Mouse (Mus musculus): Measurements from ENCODE around the gene Gm973. TPM values are rescaled to one million over a fixed set of nuclear protein-coding genes. Genes with fewer than 3 reads are reported as not detected.

Gm973 gene
- polyA plus RNA-seq, 1 experiment: 11.5 TPM

DNA sequence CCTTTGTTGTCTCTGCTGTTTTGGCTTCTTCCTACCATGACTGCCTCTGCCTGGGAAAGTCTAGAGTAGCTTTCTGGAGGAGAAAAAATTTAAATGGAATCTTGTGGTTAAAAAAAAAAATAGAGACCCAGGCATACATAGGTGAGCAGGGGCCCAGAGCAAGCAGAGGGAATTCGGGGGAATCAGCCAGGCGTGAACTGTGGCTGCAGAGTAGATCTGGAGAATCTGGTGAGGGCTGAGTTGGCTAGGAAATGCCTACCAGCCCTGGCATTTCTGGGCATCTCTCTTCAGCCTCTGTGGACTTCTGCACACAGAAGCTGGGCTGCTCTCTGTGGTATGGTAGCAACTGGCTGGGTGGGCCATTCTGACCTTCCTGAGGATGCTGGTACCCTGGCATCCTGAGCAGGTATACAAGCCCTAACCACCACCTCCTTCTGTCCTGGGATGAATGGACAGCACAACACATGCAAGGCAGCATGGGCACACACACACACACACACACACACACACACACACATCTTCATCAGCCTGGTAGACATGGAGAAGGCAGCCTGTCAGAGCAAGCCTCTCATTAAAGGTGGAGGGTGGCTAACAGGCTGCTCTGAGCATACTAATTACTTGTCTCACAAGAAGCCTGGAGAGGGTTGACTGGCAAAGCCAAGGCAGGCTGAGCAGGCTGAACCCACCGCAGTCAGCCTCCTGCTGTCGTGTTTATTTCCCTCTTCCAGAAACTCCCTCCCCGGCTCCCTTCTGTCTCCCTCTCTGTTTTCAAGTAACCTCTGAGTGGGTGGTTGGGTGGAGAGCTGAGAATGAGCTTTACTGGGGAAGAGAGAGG is 19.1 kb downstream of the Gm973 start:
- Histone ChIP-seq H3K4me1 (ENCODE audit: control insufficient read depth, insufficient read depth, low read length) (peaks cover 4% of the 10 kb centered on the region), H3K27ac (ENCODE audit: insufficient read depth, low read length) (no peak overlapping the region), H3K4me3 (ENCODE audit: insufficient read depth, low read length) (no peak overlapping the region)
- TF ChIP-seq POLR2A (IDR thresholded peaks at IDR 0.05; ENCODE audit: extremely low read depth, insufficient read depth, low read length) (no peak), CTCF (IDR thresholded peaks at IDR 0.05; ENCODE audit: extremely low read depth, insufficient read depth, low read length) (no peak)

DNA sequence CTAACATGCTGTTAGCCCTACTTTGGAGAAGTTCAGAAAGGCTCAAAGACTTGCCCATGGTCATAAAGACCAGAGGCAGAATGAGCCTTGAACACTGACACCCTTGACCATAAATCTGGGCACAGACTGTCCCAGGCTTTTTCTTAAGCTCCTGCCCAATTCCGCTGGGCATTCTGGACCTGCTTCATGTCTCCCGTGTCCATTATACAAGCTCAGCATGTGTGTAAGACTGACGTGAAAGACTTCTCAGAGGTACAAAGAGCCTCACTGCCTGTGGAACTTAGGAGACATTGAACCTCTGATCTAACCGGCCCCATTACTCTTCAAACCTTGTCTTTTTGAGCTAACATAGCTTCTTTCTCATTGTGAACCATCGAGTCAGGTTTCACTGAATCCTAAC is 22.3 kb downstream of the Gm973 start:
- no peak for TF ChIP-seq CTCF (IDR thresholded peaks at IDR 0.05; ENCODE audit: extremely low read depth, insufficient read depth, low read length)
- no peak for TF ChIP-seq POLR2A (IDR thresholded peaks at IDR 0.05; ENCODE audit: extremely low read depth, insufficient read depth, low read length)
- H3K4me1 ChIP-seq (ENCODE audit: control insufficient read depth, insufficient read depth, low read length): peaks cover 4% of the 10 kb centered on the region
- H3K27ac ChIP-seq (ENCODE audit: insufficient read depth, low read length): no peak overlapping the region

DNA sequence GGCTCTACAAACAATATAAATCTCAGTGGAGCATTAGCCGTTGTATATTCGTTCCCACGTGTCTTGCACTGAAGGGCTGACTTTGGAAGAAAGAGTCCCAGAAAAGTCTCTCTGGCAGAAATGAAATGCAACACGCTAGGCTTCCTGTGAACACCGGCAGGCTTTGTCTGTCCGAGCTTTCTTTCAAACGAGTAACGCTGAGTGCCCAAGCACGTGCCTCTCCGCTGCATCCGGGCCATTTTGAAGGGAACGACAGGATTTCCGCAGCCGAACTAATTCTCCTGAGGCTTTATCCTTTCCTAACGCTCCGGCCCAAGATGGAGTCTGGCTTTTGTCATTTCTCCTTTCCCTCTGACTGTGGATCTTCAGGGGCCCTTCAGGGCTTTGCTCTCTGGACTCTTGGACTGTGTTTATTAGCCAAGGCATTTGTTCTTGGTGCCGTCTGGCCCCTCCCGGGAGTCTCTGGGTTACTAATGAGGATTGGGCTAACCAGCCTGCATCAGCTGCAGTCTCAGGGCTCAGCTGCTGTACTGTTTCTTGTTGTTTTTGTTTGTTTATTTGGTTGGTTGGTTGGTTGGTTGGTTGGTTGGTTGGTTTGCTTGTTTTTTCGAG is 24.6 kb downstream of the Gm973 start:
- TF ChIP-seq CTCF (IDR thresholded peaks at IDR 0.05; ENCODE audit: extremely low read depth, insufficient read depth, low read length) (no peak), POLR2A (IDR thresholded peaks at IDR 0.05; ENCODE audit: extremely low read depth, insufficient read depth, low read length) (no peak)
- Histone ChIP-seq H3K4me3 (ENCODE audit: insufficient read depth, low read length) (no peak overlapping the region), H3K27ac (ENCODE audit: insufficient read depth, low read length) (no peak overlapping the region), H3K4me1 (ENCODE audit: control insufficient read depth, insufficient read depth, low read length) (no peaks in the 10 kb centered on the region)

More for the DNA sequence above, 22.3 kb downstream of the Gm973 start:
- H3K4me3 ChIP-seq (ENCODE audit: insufficient read depth, low read length): no peak overlapping the region

DNA sequence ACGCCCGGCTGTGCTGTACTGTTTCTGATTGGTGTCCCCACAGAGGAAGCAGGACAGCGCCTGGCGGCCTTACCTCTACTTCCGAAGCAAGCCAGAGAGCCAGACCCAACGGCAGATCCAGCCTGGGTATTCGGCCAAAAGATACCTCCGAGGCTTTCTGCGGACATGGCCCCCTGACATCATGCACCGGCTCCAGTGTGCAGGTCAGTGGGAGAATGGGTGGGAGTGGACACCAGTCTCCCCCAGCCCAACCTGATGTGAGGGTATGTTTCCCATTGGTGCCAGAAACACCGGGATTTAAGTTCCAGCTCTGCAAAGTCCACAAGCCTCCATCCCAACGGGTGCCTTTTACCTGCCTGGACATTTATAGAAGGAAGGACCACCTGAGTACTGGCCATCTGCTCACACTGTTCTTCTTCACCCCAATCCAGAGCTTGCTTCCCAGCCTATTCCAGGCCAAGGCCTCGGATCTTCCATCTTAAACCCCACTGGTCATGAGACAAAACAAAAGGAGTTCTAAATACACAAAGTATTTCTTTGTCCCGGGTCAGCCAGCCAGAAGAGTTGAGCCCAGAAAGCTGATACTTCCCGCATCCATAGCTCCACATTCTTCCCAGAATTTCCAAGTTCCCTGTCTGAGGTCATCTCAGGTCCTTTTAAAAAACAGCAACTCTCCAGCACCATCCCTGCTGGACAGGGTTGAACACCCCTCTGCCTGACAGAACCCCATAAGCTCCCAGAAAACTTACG is 25.4 kb downstream of the Gm973 start:
- TF ChIP-seq CTCF (IDR thresholded peaks at IDR 0.05; ENCODE audit: extremely low read depth, insufficient read depth, low read length) (no peak), POLR2A (IDR thresholded peaks at IDR 0.05; ENCODE audit: extremely low read depth, insufficient read depth, low read length) (no peak)
- H3K4me3 ChIP-seq (ENCODE audit: insufficient read depth, low read length): no peak overlapping the region
- H3K4me1 ChIP-seq (ENCODE audit: control insufficient read depth, insufficient read depth, low read length): no peaks in the 10 kb centered on the region
- H3K27ac ChIP-seq (ENCODE audit: insufficient read depth, low read length): no peak overlapping the region

DNA sequence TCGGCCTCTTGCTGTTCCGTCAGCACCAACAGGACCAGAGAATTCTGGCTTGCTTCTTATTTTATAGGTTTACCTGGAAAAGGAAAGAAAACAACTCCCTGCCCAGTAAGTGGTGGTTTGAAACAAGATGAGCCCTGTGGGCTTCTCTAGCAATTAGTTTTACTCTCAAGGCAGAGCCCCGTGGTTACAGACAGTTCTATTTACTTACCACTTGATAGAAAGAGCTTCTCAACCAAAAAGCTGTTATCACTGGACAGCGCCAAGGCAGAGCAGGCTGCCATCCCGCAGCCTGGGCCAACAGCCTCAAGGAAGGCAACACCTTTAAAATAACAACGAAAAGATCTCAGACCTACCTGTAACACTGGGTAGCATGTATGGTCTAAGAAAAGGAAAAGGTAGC is 26.2 kb downstream of the Gm973 start:
- no peak for TF ChIP-seq POLR2A (IDR thresholded peaks at IDR 0.05; ENCODE audit: extremely low read depth, insufficient read depth, low read length)
- no peak for TF ChIP-seq CTCF (IDR thresholded peaks at IDR 0.05; ENCODE audit: extremely low read depth, insufficient read depth, low read length)
- H3K27ac ChIP-seq (ENCODE audit: insufficient read depth, low read length): no peak overlapping the region
- H3K4me1 ChIP-seq (ENCODE audit: control insufficient read depth, insufficient read depth, low read length): no peaks in the 10 kb centered on the region
- no peak overlapping the region for H3K4me3 ChIP-seq (ENCODE audit: insufficient read depth, low read length)

DNA sequence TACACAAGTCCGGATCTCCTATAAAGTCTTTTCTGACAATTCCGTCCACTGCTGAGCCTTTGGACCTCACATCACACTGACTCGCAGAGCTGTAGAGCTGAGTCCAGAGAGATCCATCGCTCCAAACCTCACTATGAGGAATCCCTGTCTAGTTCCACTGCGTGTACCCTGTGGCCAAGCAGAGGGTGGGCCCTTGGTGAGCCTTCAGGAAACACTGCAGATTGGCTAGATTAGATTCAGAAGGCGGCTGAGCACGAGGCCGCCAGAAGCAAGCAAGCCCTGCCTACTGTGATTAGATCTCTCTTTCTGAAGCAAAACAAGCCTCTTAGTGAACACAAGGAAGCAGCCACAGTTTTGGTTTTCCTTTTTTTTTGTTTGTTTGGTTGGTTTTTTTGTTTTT is 27.8 kb downstream of the Gm973 start:
- H3K4me3 ChIP-seq (ENCODE audit: insufficient read depth, low read length): no peak overlapping the region

DNA sequence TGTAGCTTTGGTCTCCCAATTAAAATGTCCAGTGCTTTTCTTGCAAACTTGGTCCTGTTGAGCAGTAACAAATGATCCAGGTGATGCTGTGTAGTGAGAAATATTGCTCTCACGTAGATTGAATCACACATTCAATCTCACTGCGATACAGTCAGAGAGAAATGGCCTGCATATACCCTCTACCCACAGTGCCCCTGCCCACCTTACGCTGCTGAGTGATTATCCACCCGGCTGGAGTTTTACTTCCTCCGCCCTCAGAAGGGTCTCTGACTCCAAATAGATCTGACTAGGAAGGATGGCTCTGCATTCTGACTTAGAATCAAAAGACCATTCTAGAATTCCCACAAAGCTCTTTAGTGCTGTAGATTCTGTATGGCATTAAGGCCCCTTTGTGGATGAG is 32.4 kb downstream of the Gm973 start:
- Histone ChIP-seq H3K4me3 (ENCODE audit: insufficient read depth, low read length) (no peak overlapping the region), H3K4me1 (ENCODE audit: control insufficient read depth, insufficient read depth, low read length) (no peaks in the 10 kb centered on the region), H3K27ac (ENCODE audit: insufficient read depth, low read length) (no peak overlapping the region)
- TF ChIP-seq CTCF (IDR thresholded peaks at IDR 0.05; ENCODE audit: extremely low read depth, insufficient read depth, low read length): no peak
- TF ChIP-seq POLR2A (IDR thresholded peaks at IDR 0.05; ENCODE audit: extremely low read depth, insufficient read depth, low read length): no peak

More for the DNA sequence above, 27.8 kb downstream of the Gm973 start:
- H3K4me1 ChIP-seq (ENCODE audit: control insufficient read depth, insufficient read depth, low read length): no peaks in the 10 kb centered on the region
- TF ChIP-seq CTCF (IDR thresholded peaks at IDR 0.05; ENCODE audit: extremely low read depth, insufficient read depth, low read length): no peak
- no peak for TF ChIP-seq POLR2A (IDR thresholded peaks at IDR 0.05; ENCODE audit: extremely low read depth, insufficient read depth, low read length)
- no peak overlapping the region for H3K27ac ChIP-seq (ENCODE audit: insufficient read depth, low read length)

DNA sequence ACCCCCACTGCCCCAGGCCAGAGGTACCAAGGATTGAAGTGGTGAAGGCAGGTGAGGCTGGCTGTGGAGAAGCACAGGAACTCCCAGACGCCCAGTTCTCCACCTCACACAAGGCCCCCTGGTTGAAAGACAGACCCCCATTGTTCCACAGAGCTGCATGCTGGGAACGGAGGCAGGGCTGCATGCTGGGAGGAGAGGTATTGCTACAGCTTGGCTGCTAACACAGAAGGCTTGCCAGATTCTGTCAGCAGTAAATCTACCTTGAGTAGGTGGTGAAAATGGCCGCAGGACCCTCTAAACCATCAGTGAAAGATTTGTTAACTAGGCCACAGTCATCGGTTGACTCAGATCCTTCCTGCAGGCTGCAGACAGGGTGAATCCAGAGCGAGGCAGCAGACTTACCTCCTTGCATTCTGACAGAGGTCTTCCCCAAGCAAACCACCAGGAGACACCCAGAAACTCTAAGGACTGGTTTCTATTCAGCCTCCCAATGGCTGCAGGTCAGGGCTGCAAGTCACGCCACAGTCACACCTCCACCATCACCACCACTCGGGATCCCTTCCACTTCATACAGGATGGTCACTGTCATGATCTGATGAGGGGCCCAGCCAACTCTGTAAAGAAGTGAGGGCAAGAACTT is 33.1 kb downstream of the Gm973 start:
- Histone ChIP-seq H3K27ac (ENCODE audit: insufficient read depth, low read length) (no peak overlapping the region), H3K4me1 (ENCODE audit: control insufficient read depth, insufficient read depth, low read length) (no peaks in the 10 kb centered on the region), H3K4me3 (ENCODE audit: insufficient read depth, low read length) (no peak overlapping the region)
- TF ChIP-seq POLR2A (IDR thresholded peaks at IDR 0.05; ENCODE audit: extremely low read depth, insufficient read depth, low read length): no peak
- no peak for TF ChIP-seq CTCF (IDR thresholded peaks at IDR 0.05; ENCODE audit: extremely low read depth, insufficient read depth, low read length)

DNA sequence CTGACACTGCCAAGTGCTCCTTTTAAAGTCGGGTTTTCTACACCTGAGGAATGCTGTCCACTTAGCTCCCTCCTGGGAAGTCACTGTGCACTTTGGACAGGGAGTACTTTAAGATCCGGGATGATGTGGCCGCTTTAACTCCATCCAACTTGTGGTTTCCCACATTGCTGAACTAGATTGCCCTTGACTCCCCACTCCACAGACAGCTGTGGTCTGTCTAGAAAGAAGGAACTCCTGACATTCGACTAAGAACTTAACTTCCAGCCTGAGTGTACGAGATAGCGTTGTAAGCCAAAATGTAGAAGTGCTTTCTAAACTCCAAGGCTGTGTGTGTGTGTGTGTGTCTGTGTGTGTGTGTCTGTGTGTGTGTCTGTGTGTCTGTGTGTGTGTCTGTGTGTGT is 34.2 kb downstream of the Gm973 start:
- Histone ChIP-seq H3K4me3 (ENCODE audit: insufficient read depth, low read length) (no peak overlapping the region), H3K4me1 (ENCODE audit: control insufficient read depth, insufficient read depth, low read length) (no peaks in the 10 kb centered on the region), H3K27ac (ENCODE audit: insufficient read depth, low read length) (no peak overlapping the region)
- TF ChIP-seq CTCF (IDR thresholded peaks at IDR 0.05; ENCODE audit: extremely low read depth, insufficient read depth, low read length) (no peak), POLR2A (IDR thresholded peaks at IDR 0.05; ENCODE audit: extremely low read depth, insufficient read depth, low read length) (no peak)
